Mouse (Mus musculus) embryonic stem cell, embryonic (primary cell): ENCODE data around the gene Gm12216.
"Not testable (repeated sequence)": the region's sequence is repeated elsewhere in the genome, so short reads cannot be mapped to it uniquely, and the experiment has no call there.

ENCODE experiments used
- CTCF ChIA-PET, 4 experiments: fragments of 300-600 bp in 2 of 4; fragments of 350-600 bp in 2 of 4; sonication (Branson Sonifier 250); formaldehyde crosslinking; loops; one replicate each; lab custom pipeline; 2022; ENCODE audit warnings: inconsistent platforms in 2 of 4; lab: Charles Lee
- POLR2A ChIA-PET, 4 experiments: fragments of 300-600 bp in 2 of 4; fragments of 350-600 bp in 2 of 4; sonication (Branson Sonifier 250); formaldehyde crosslinking; loops; one replicate each; lab custom pipeline; 2022; ENCODE audit warnings: antibody characterized with exemption in 4 of 4, inconsistent platforms in 1 of 4; lab: Charles Lee

Gm12216 gene

GRCm38 (mm10) chr11:53889091-53889645, 30.1 kb upstream of the Gm12216 start:
- ChIA-PET CTCF (interaction anchor here in 2 of 4 experiments (0.6 kb wide), 2 partner anchors 88 to 424 kb away, joined by 3 to 4 read pairs; no protein-coding TSS in a partner anchor), POLR2A (interaction anchor here in 2 of 4 experiments (0.6 to 1.3 kb wide), 3 partner anchors 13 to 252 kb away, joined by 3 read pairs; no protein-coding TSS in a partner anchor)

GRCm38 (mm10) chr11:53888242-53888641, 29.2 kb upstream of the Gm12216 start:
- CTCF ChIA-PET, result no interaction called here

GRCm38 (mm10) chr11:53883287-53883686, 24.2 kb upstream of the Gm12216 start:
- ChIA-PET CTCF (interaction anchor here in 1 of 4 experiments (0.6 kb wide), 1 partner anchor 34 kb away, joined by 3 read pairs; no protein-coding TSS in a partner anchor), POLR2A (no interaction called here)

More at GRCm38 (mm10) chr11:53888242-53888641, 29.2 kb upstream of the Gm12216 start:
- POLR2A ChIA-PET, result interaction anchor here in 1 of 4 experiments (0.6 kb wide), 1 partner anchor 270 kb away, joined by 3 read pairs; the partner anchor contains the start of gene Il4

GRCm38 (mm10) chr11:53878096-53878495, 19.0 kb upstream of the Gm12216 start:
- CTCF ChIA-PET, result interaction anchor here in 3 of 4 experiments (0.6 to 2.5 kb wide), 5 partner anchors 14 to 508 kb away, joined by 3 to 8 read pairs (median 4); no protein-coding TSS in a partner anchor
- POLR2A ChIA-PET, result not testable (repeated sequence)

GRCm38 (mm10) chr11:53876488-53876887, 17.4 kb upstream of the Gm12216 start:
- POLR2A ChIA-PET, result no interaction called here

GRCm38 (mm10) chr11:53874706-53875105, 15.7 kb upstream of the Gm12216 start:
- ChIA-PET CTCF (interaction anchor here in 3 of 4 experiments (0.6 to 1.1 kb wide), 6 partner anchors 18 to 383 kb away, joined by 3 to 11 read pairs (median 4); no protein-coding TSS in a partner anchor), POLR2A (interaction anchor here in 1 of 4 experiments (0.5 kb wide), 1 partner anchor 16 kb away, joined by 3 read pairs; no protein-coding TSS in a partner anchor)

More at GRCm38 (mm10) chr11:53876488-53876887, 17.4 kb upstream of the Gm12216 start:
- CTCF ChIA-PET, result no interaction called here

- ChIA-PET CTCF (interaction anchor here in 3 of 4 experiments (0.6 to 1.1 kb wide), 7 partner anchors 17 to 383 kb away, joined by 3 to 11 read pairs (median 3); no protein-coding TSS in a partner anchor), POLR2A (interaction anchor here in 1 of 4 experiments (0.5 kb wide), 1 partner anchor 16 kb away, joined by 3 read pairs; no protein-coding TSS in a partner anchor)
Measured at GRCm38 (mm10) chr11:53873909-53874704, 15.1 kb upstream of the Gm12216 start.

GRCm38 (mm10) chr11:53871786-53872507, 12.9 kb upstream of the Gm12216 start:
- CTCF ChIA-PET, result interaction anchor here in 3 of 4 experiments (0.6 to 2.0 kb wide), 8 partner anchors 22 to 186 kb away, joined by 3 to 8 read pairs (median 5); no protein-coding TSS in a partner anchor
- POLR2A ChIA-PET, result interaction anchor here in 3 of 4 experiments (0.5 to 1.5 kb wide), 5 partner anchors 22 to 165 kb away, joined by 3 to 5 read pairs (median 4); partner anchors contain the start of gene Rad50 (in 1 of the 3)

GRCm38 (mm10) chr11:53869172-53869571, 10.1 kb upstream of the Gm12216 start:
- ChIA-PET POLR2A (no interaction called here), CTCF (interaction anchor here in 1 of 4 experiments (1.0 kb wide), 1 partner anchor 133 kb away, joined by 3 read pairs; no protein-coding TSS in a partner anchor)

GRCm38 (mm10) chr11:53868323-53868722, 9.3 kb upstream of the Gm12216 start:
- CTCF ChIA-PET, result interaction anchor here in 2 of 4 experiments (0.6 to 1.0 kb wide), 2 partner anchors 133 to 486 kb away, joined by 3 to 4 read pairs; no protein-coding TSS in a partner anchor
- POLR2A ChIA-PET, result not testable (repeated sequence)

GRCm38 (mm10) chr11:53864724-53865310, 5.8 kb upstream of the Gm12216 start:
- POLR2A ChIA-PET, result not testable (repeated sequence)
- CTCF ChIA-PET, result interaction anchor here in 1 of 4 experiments (0.6 kb wide), 1 partner anchor 44 kb away, joined by 5 read pairs; no protein-coding TSS in a partner anchor

GRCm38 (mm10) chr11:53860944-53861343, 1.9 kb upstream of the Gm12216 start:
- POLR2A ChIA-PET, result interaction anchor here in 2 of 4 experiments (1.3 to 1.5 kb wide), 2 partner anchors 11 to 91 kb away, joined by 4 to 7 read pairs; partner anchors contain the start of gene Irf1 (in 1 of the 2)
- CTCF ChIA-PET, result interaction anchor here (0.6 to 1.7 kb wide), 7 partner anchors 10 to 126 kb away, joined by 3 to 12 read pairs (median 5); no protein-coding TSS in a partner anchor

- CTCF ChIA-PET, result interaction anchor here (0.6 to 3.0 kb wide), 22 partner anchors 8 to 399 kb away, joined by 3 to 16 read pairs (median 4); partner anchors contain the start of gene Rad50 (in 1 of the 4)
- POLR2A ChIA-PET, result interaction anchor here (0.6 to 2.1 kb wide), 9 partner anchors 9 to 189 kb away, joined by 3 to 6 read pairs (median 3); partner anchors contain the start of gene Irf1 (in 1 of the 4)
Measured at GRCm38 (mm10) chr11:53858058-53858760, 847 bp downstream of the Gm12216 start.

- ChIA-PET POLR2A (no interaction called here), CTCF (interaction anchor here in 2 of 4 experiments (0.8 to 5.7 kb wide), 2 partner anchors 116 kb away, joined by 3 to 50 read pairs; no protein-coding TSS in a partner anchor)
Measured at GRCm38 (mm10) chr11:53853665-53854064, 5.4 kb downstream of the Gm12216 start.

GRCm38 (mm10) chr11:53851795-53852194, 7.3 kb downstream of the Gm12216 start:
- CTCF ChIA-PET, result interaction anchor here (0.6 to 5.7 kb wide), 7 partner anchors 9 to 141 kb away, joined by 3 to 50 read pairs (median 6); no protein-coding TSS in a partner anchor
- POLR2A ChIA-PET, result interaction anchor here in 2 of 4 experiments (0.6 to 1.2 kb wide), 3 partner anchors 90 to 1723 kb away, joined by 3 to 5 read pairs (median 3); no protein-coding TSS in a partner anchor
